Mouse (Mus musculus) megakaryocyte-erythroid progenitor cell, adult 5-6 weeks (primary cell): Measurements from ENCODE around the gene Ccdc92b. TPM values are rescaled to one million over a fixed set of nuclear protein-coding genes. Genes with fewer than 3 reads are reported as not detected.

ENCODE experiments used
- ATAC-seq: replicated peaks from 2 replicates; pipeline ENCODE4 v1.8.0; 2016; ENCODE audit warnings: mild to moderate bottlenecking, inconsistent platforms; ENCODE audit not compliant: severe bottlenecking, poor library complexity, low FRiP score, low TSS enrichment
- total RNA-seq, 2 experiments: library from RNA; stranded (forward) in 1 of 2; stranded (reverse) in 1 of 2; fragments of 200-1000, 215-1000 nt in 1 of 2; fragments of >200 nt in 1 of 2; fragmentation: Nextera tagmentation in 1 of 2; gene quantifications; 2 replicates each; pipeline ENCODE4 v1.2.3; 2014 to 2017

Ccdc92b gene
- total RNA-seq, 2 experiments from 2014 or later = 0.66 TPM; not detected in 1

- no peak for ATAC-seq
Measured at GRCm38 (mm10) chr11:74671839-74672238, 52.4 kb downstream of the Ccdc92b start.

GRCm38 (mm10) chr11:74672901-74673513 is 53.6 kb downstream of the Ccdc92b start:
- ATAC-seq = peak; percentile 25

- peak; percentile 97 for ATAC-seq
Measured at GRCm38 (mm10) chr11:74673561-74673960, 54.2 kb downstream of the Ccdc92b start.

- no peak for ATAC-seq
Measured at GRCm38 (mm10) chr11:74674713-74675112, 55.3 kb downstream of the Ccdc92b start.

- ATAC-seq = no peak
Measured at GRCm38 (mm10) chr11:74675156-74675555, 55.8 kb downstream of the Ccdc92b start.

Other genes with a start within 250 kb of the Ccdc92b start
- 1.5 and 2.3 TPM in 2 replicates for gene Rap1gap2, start 8.7 kb upstream of the Ccdc92b start, total RNA-seq (2014; fragmentation: Nextera tagmentation)
- gene Rap1gap2, start 8.7 kb upstream of the Ccdc92b start, total RNA-seq (2017) = 1.6 and 2.6 TPM in 2 replicates
- 90.8 and 92.3 TPM in 2 replicates for gene Cluh, start 29.9 kb downstream of the Ccdc92b start, total RNA-seq (2014; fragmentation: Nextera tagmentation)
- 42.9 and 64.3 TPM in 2 replicates for gene Cluh, start 29.9 kb downstream of the Ccdc92b start, total RNA-seq (2017)
- 41.2 and 43.9 TPM in 2 replicates for gene Pafah1b1, start 105.1 kb downstream of the Ccdc92b start, total RNA-seq (2014; fragmentation: Nextera tagmentation)
- 46.5 and 58.5 TPM in 2 replicates for gene Pafah1b1, start 105.1 kb downstream of the Ccdc92b start, total RNA-seq (2017)
- 18.0 and 36.3 TPM in 2 replicates for gene Mettl16, start 151.2 kb downstream of the Ccdc92b start, total RNA-seq (2014; fragmentation: Nextera tagmentation)
- 43.1 and 44.7 TPM in 2 replicates for gene Mettl16, start 151.2 kb downstream of the Ccdc92b start, total RNA-seq (2017)
- gene Mnt, start 211.3 kb downstream of the Ccdc92b start, total RNA-seq (2014; fragmentation: Nextera tagmentation) = 9.1 and 17.1 TPM in 2 replicates
- gene Mnt, start 211.3 kb downstream of the Ccdc92b start, total RNA-seq (2017) = 2.6 and 3.6 TPM in 2 replicates